Mouse (Mus musculus) lung, adult 2 months (tissue): ENCODE results near the gene Zfp119b. TPM values are rescaled to one million over a fixed set of nuclear protein-coding genes. Genes with fewer than 3 reads are reported as not detected.

Source experiments
- polyA plus RNA-seq: library from polyadenylated mRNA; depleted of rRNA; stranded (reverse); fragments of >200 nt; gene quantifications from 2 replicates; pipeline ENCODE4 v1.2.3, GENCODE M21; 2012; rRNA removed

Zfp119b gene
- polyA plus RNA-seq, 1 experiment: 0.70 TPM

Other genes starting within 250 kb of the Zfp119b start
- gene Pot1b, start 236.9 kb downstream of the Zfp119b start, polyA plus RNA-seq: 1.9 and 5.9 TPM in 2 replicates
- gene Adgre4, start 199.5 kb downstream of the Zfp119b start, polyA plus RNA-seq: 2.0 and 4.9 TPM in 2 replicates
- 0.35 and 0.90 TPM in 2 replicates for gene Zfp119a, start 70.6 kb downstream of the Zfp119b start, polyA plus RNA-seq
- gene Zfp959, start 57.4 kb downstream of the Zfp119b start, polyA plus RNA-seq: 0.96 and 1.2 TPM in 2 replicates
- gene Ebi3, start 3.1 kb upstream of the Zfp119b start, polyA plus RNA-seq: 7.3 and 12.4 TPM in 2 replicates
- 8.8 and 9.5 TPM in 2 replicates for gene Yju2, start 9.6 kb upstream of the Zfp119b start, polyA plus RNA-seq
- gene Shd, start 21.0 kb upstream of the Zfp119b start, polyA plus RNA-seq: 1.6 and 1.9 TPM in 2 replicates
- 0.17 and 0.31 TPM in 2 replicates for gene Fsd1, start 37.0 kb upstream of the Zfp119b start, polyA plus RNA-seq
- 53.4 and 60.4 TPM in 2 replicates for gene Stap2, start 56.1 kb upstream of the Zfp119b start, polyA plus RNA-seq
- 99.7 and 103 TPM in 2 replicates for gene Mpnd, start 56.2 kb upstream of the Zfp119b start, polyA plus RNA-seq
- gene Sh3gl1, start 87.1 kb upstream of the Zfp119b start, polyA plus RNA-seq: 72.8 and 74.1 TPM in 2 replicates
- gene Chaf1a, start 90.9 kb upstream of the Zfp119b start, polyA plus RNA-seq: 1.6 and 2.3 TPM in 2 replicates
- gene Ubxn6, start 125.5 kb upstream of the Zfp119b start, polyA plus RNA-seq: 59.3 and 69.3 TPM in 2 replicates
- gene Hdgfl2, start 130.1 kb upstream of the Zfp119b start, polyA plus RNA-seq: 44.8 and 47.2 TPM in 2 replicates
- gene Plin4, start 160.3 kb upstream of the Zfp119b start, polyA plus RNA-seq: 25.2 and 38.9 TPM in 2 replicates
- gene Plin5, start 168.1 kb upstream of the Zfp119b start, polyA plus RNA-seq: 5.5 and 8.6 TPM in 2 replicates
- 174 and 240 TPM in 2 replicates for gene Lrg1, start 172.5 kb upstream of the Zfp119b start, polyA plus RNA-seq
- 12.5 and 21.2 TPM in 2 replicates for gene Sema6b, start 190.8 kb upstream of the Zfp119b start, polyA plus RNA-seq
- 3.5 and 3.6 TPM in 2 replicates for gene Tnfaip8l1, start 213.0 kb upstream of the Zfp119b start, polyA plus RNA-seq
- 42.4 and 48.7 TPM in 2 replicates for gene Mydgf, start 234.4 kb upstream of the Zfp119b start, polyA plus RNA-seq